In genomic region chr6:134920190-134921013, GRCm38 (mm10) we compare ENCODE assay signal across 8 mouse cellular contexts. TPM values are rescaled to one million over a fixed set of nuclear protein-coding genes. Genes with fewer than 3 reads are reported as not detected.
DNase-seq lines count a peak whose midpoint lies in the region; ATAC-seq and TF ChIP-seq lines count a peak whose summit lies in the region.

Gene Cdkn1b (plus strand): TSS chr6:134920401.

- H3K27ac ChIP-seq in lung, embryonic 15.5 days = peak within 1 kb of the TSS; percentile 98
- H3K27ac ChIP-seq in thymus, adult 2 months (ENCODE audit: control insufficient read depth, insufficient read depth, low read length) = peak within 1 kb of the TSS; percentile 98

- H3K4me3 ChIP-seq in lung, embryonic 15.5 days = peak within 1 kb of the TSS; percentile 82
- peak within 1 kb of the TSS; percentile 86 for H3K4me3 ChIP-seq in thymus, adult 2 months (ENCODE audit: control insufficient read depth, insufficient read depth, low read length)

- peak within 1 kb of the TSS; percentile 90 for H3K4me2 ChIP-seq in lung, embryonic 15.5 days

- peak; percentile 91 for ATAC-seq in frontal cortex, adult (ENCODE audit: low TSS enrichment)
- peak; percentile 75 to 79 for ATAC-seq in hematopoietic stem cell, adult 5-6 weeks (replicated peaks in 1 of 2; ENCODE audit: insufficient read depth in 1 of 2, low FRiP score in 2 of 2, low TSS enrichment in 1 of 2, low read depth in 1 of 2, poor library complexity in 2 of 2, severe bottlenecking in 2 of 2)
- peak; percentile 94 for ATAC-seq in lung, embryonic 15.5 days (ENCODE audit: borderline replicate concordance, extremely low read depth, low FRiP score, low TSS enrichment)

- under 1% methylated on average over 77 of the region's 77 CpGs for WGBS in lung, embryonic 15.5 days
- WGBS in thymus, adult 2 months = under 1% methylated on average over 77 of the region's 77 CpGs

- peak within 1 kb of the TSS; percentile 90 for H3K9ac ChIP-seq in lung, embryonic 15.5 days

- H3K27me3 ChIP-seq in lung, embryonic 15.5 days = no peaks in the 10 kb centered on the region
- H3K27me3 ChIP-seq in thymus, adult 2 months (ENCODE audit: control insufficient read depth, insufficient read depth, low read length) = no peaks in the 10 kb centered on the region

- TF ChIP-seq POLR2A in thymus, adult 2 months (IDR thresholded peaks at IDR 0.05; ENCODE audit: control insufficient read depth, extremely low read depth, insufficient read depth, low read length, poor library complexity) = peak; percentile 94

- peaks cover 40% of the 10 kb centered on the region for H3K4me1 ChIP-seq in lung, embryonic 15.5 days
- peaks cover 25% of the 10 kb centered on the region for H3K4me1 ChIP-seq in thymus, adult 2 months (replicated peaks; ENCODE audit: control insufficient read depth, insufficient read depth, low read length)

- no peak; the same call in 1 of the 2 replicates for TF ChIP-seq CTCF in thymus, adult 2 months (IDR thresholded peaks at IDR 0.05; ENCODE audit: borderline replicate concordance, control insufficient read depth, extremely low read depth, insufficient read depth, low read length, poor library complexity)

- no peaks in the 10 kb centered on the region for H3K9me3 ChIP-seq in lung, embryonic 15.5 days

- DNase-seq in Muller cell, postnatal 12 days (ENCODE audit: inconsistent ontology term) = peak; percentile 98
- peak; percentile 97 for DNase-seq in cerebellum, adult 9-10 months
- peak; percentile 83 for DNase-seq in layer of hippocampus, adult 9-10 months (ENCODE audit: low spot score)
- DNase-seq in ovary, adult 18-20 months (ENCODE audit: low spot score) = peak; percentile 89
- peak; percentile 85 for DNase-seq in thymus, adult 2 months

- H3K36me3 ChIP-seq in lung, embryonic 15.5 days = no peaks in the 10 kb centered on the region
- H3K36me3 ChIP-seq in thymus, adult 2 months (ENCODE audit: control insufficient read depth, insufficient read depth, low read length) = peaks cover 12% of the 10 kb centered on the region

RNA-seq across cellular contexts. Expression of gene Cdkn1b, which starts in this region (rescaled TPM):
- total RNA-seq in hematopoietic stem cell, adult 5-6 weeks (2017) = 74.5 and 98.0 TPM in 2 replicates
- polyA plus RNA-seq in lung, embryonic 15.5 days (2015; fragmentation: Nextera tagmentation; extraction: Ambion mirVana) = 18.4 and 19.3 TPM in 2 replicates
- 65.2 and 82.5 TPM in 2 replicates for polyA plus RNA-seq in thymus, adult 2 months (2012; rRNA removed)

Comparison
In these comparisons a context has a peak if more than half of its experiments do, and no peak if none do; other contexts are left out.
1. Peak in every context shown above with its lines: DNase-seq, ATAC-seq, H3K4me3 ChIP-seq and H3K27ac ChIP-seq.